In genomic region chr9:120703291-120703930, GRCm38 (mm10) we compare ENCODE assay signal across 12 mouse cellular contexts.
DNase-seq lines count a peak whose midpoint lies in the region; ATAC-seq and TF ChIP-seq lines count a peak whose summit lies in the region.
"Had no signal": no experiment of that assay in that cellular context is flagged by ENCODE, and none has a peak within 500 bp of the region (broad histone marks: within the 10 kb centered on the region; RNA-seq: fewer than 3 reads in every experiment).

No protein-coding gene starts in this region.

- no peaks in the 10 kb centered on the region for H3K27me3 ChIP-seq in forebrain, embryonic 10.5 days (ENCODE audit: poor library complexity, severe bottlenecking)
- H3K27me3 ChIP-seq in forebrain, postnatal 0 days (ENCODE audit: insufficient read depth, low read length), result no peaks in the 10 kb centered on the region
- H3K27me3 ChIP-seq in neural tube, embryonic 11.5 days (ENCODE audit: control insufficient read depth, insufficient read depth, low read length), result no peaks in the 10 kb centered on the region
- H3K27me3 ChIP-seq: embryonic facial prominence, embryonic 12.5 days had no signal

- no peaks in the 10 kb centered on the region for H3K36me3 ChIP-seq in forebrain, embryonic 10.5 days (replicated peaks)
- no peaks in the 10 kb centered on the region for H3K36me3 ChIP-seq in forebrain, postnatal 0 days (ENCODE audit: insufficient read depth)
- no peaks in the 10 kb centered on the region; the same call in 1 of the 2 replicates for H3K36me3 ChIP-seq in neural tube, embryonic 11.5 days (ENCODE audit: control insufficient read depth, insufficient read depth, low read length)
- H3K36me3 ChIP-seq: embryonic facial prominence, embryonic 12.5 days had no signal

- H3K9me3 ChIP-seq in forebrain, embryonic 10.5 days, result no peaks in the 10 kb centered on the region
- H3K9me3 ChIP-seq in forebrain, postnatal 0 days (ENCODE audit: low read length), result no peaks in the 10 kb centered on the region
- no peaks in the 10 kb centered on the region for H3K9me3 ChIP-seq in neural tube, embryonic 11.5 days (ENCODE audit: control insufficient read depth, low read length)
- H3K9me3 ChIP-seq: embryonic facial prominence, embryonic 12.5 days had no signal

- H3K4me2 ChIP-seq in forebrain, postnatal 0 days (ENCODE audit: low read depth), result no peak overlapping the region
- H3K4me2 ChIP-seq in neural tube, embryonic 11.5 days (ENCODE audit: low read depth), result no peak overlapping the region
- H3K4me2 ChIP-seq: embryonic facial prominence, embryonic 12.5 days had no signal

- H3K4me3 ChIP-seq in forebrain, embryonic 10.5 days, result no peak overlapping the region
- no peak overlapping the region for H3K4me3 ChIP-seq in forebrain, postnatal 0 days (ENCODE audit: low read depth, low read length)
- H3K4me3 ChIP-seq in neural tube, embryonic 11.5 days (ENCODE audit: low read depth, low read length), result no peak overlapping the region
- H3K4me3 ChIP-seq: embryonic facial prominence, embryonic 12.5 days had no signal

- no peak for ATAC-seq in forebrain, postnatal 0 days
- ATAC-seq in neural tube, embryonic 11.5 days (ENCODE audit: insufficient read depth, low FRiP score, low TSS enrichment), result peak; percentile 61
- ATAC-seq: intestine, postnatal 0 days; liver, postnatal 0 days had no signal

- WGBS in forebrain, embryonic 10.5 days, result 74% methylated on average over 10 of the region's 10 CpGs
- 33% methylated on average over 10 of the region's 10 CpGs for WGBS in forebrain, postnatal 0 days
- WGBS in neural tube, embryonic 11.5 days, result 60% methylated on average over 10 of the region's 10 CpGs

- H3K4me1 ChIP-seq in forebrain, embryonic 10.5 days, result peaks cover 22% of the 10 kb centered on the region
- 0 out of 2 replicates have a peak, but pooled peaks cover 4% of the 10 kb centered on the region for H3K4me1 ChIP-seq in forebrain, postnatal 0 days (ENCODE audit: insufficient read depth)
- no peaks in the 10 kb centered on the region for H3K4me1 ChIP-seq in neural tube, embryonic 11.5 days (ENCODE audit: control insufficient read depth, insufficient read depth, low read length)

- no peak for DNase-seq in forebrain, embryonic 10.5 days (ENCODE audit: extremely low spot score, low spot score)
- DNase-seq in forebrain, postnatal 0 days, result no peak
- DNase-seq in neural tube, embryonic 11.5 days (ENCODE audit: low spot score), result peak; percentile 53
- no peak for DNase-seq in neural tube, embryonic 10.5 days (ENCODE audit: extremely low spot score, low spot score)
- peak; percentile 56 for DNase-seq in kidney, adult 9 months
- no peak for DNase-seq in frontal cortex, postnatal 10 days (ENCODE audit: low spot score in 2 of 2)
- no peak for DNase-seq in layer of hippocampus, adult 11-12 months (ENCODE audit: low spot score)
- DNase-seq in right cerebral cortex, postnatal 25 days, result no peak
- DNase-seq: heart, adult 11 months; liver, postnatal 0 days had no signal

- no peak for TF ChIP-seq CTCF in forebrain, postnatal 0 days (IDR thresholded peaks at IDR 0.05; ENCODE audit: low read depth)

- no peak overlapping the region for H3K9ac ChIP-seq in forebrain, postnatal 0 days
- no peak overlapping the region for H3K9ac ChIP-seq in neural tube, embryonic 11.5 days (ENCODE audit: low read length)
- H3K9ac ChIP-seq: embryonic facial prominence, embryonic 12.5 days; liver, postnatal 0 days had no signal

- peak overlapping the region; percentile 2; the same call in 1 of the 2 replicates for H3K27ac ChIP-seq in forebrain, embryonic 10.5 days
- no peak overlapping the region for H3K27ac ChIP-seq in forebrain, postnatal 0 days (ENCODE audit: low read depth, low read length)
- H3K27ac ChIP-seq in neural tube, embryonic 11.5 days (ENCODE audit: low read depth, low read length), result no peak overlapping the region
- H3K27ac ChIP-seq: embryonic facial prominence, embryonic 12.5 days had no signal

Comparison
In these comparisons a context has a peak if more than half of its experiments do, and no peak if none do; other contexts are left out.
1. DNase-seq: peak in neural tube, embryonic 11.5 days (single experiment) and kidney, adult 9 months (single experiment); none in forebrain, embryonic 10.5 days (single experiment), forebrain, postnatal 0 days (single experiment), neural tube, embryonic 10.5 days (single experiment), frontal cortex, postnatal 10 days (0 of 2), layer of hippocampus, adult 11-12 months (single experiment) and right cerebral cortex, postnatal 25 days (single experiment).